Mouse (Mus musculus) olfactory bulb, adult 2 months (tissue): ENCODE measurements around the gene Epb41l1. TPM values are rescaled to one million over a fixed set of nuclear protein-coding genes. Genes with fewer than 3 reads are reported as not detected.

Experiments
- H3K27ac ChIP-seq: fragments of 200-500 bp; 2 replicates; pipeline ENCODE4 v1.5.1; 2012; ENCODE audit warnings: low read depth, low read length; ENCODE audit not compliant: insufficient read depth
- H3K4me1 ChIP-seq: fragments of 200-500 bp; 2 replicates; pipeline ENCODE4 v1.6.1; 2012; ENCODE audit warnings: low read length; ENCODE audit not compliant: control insufficient read depth, insufficient read depth
- H3K4me3 ChIP-seq: fragments of 200-500 bp; 2 replicates; pipeline ENCODE4 v1.5.1; 2012; ENCODE audit warnings: mild to moderate bottlenecking, low read depth, low read length, moderate library complexity; ENCODE audit not compliant: insufficient read depth
- CTCF ChIP-seq: fragments of 200-500 bp; IDR thresholded peaks from 2 replicates; pipeline ENCODE4 v1.5.1; 2012; ENCODE audit warnings: low read depth, mild to moderate bottlenecking, low read length, moderate library complexity; ENCODE audit not compliant: insufficient read depth
- POLR2A ChIP-seq: fragments of 200-500 bp; IDR thresholded peaks from 2 replicates; pipeline ENCODE4 v1.6.1; 2012; ENCODE audit warnings: mild to moderate bottlenecking, low read depth, low read length, moderate library complexity; ENCODE audit not compliant: insufficient read depth
- WGBS: fragments of 180-500 bp; shearing (Covaris S2); methylation state at CpG from one replicate; pipeline ENCODE4 v1.1.7; 2018; 5-methylcytosine and 5-hydroxymethylcytosine counted together
- polyA plus RNA-seq: library from polyadenylated mRNA; stranded (reverse); fragments of >200 nt; gene quantifications from 2 replicates; pipeline ENCODE4 v1.2.4, GENCODE M21; 2012; ENCODE audit warnings: low replicate concordance; ENCODE audit not compliant: missing spikeins, insufficient read depth, insufficient read length

Gene Epb41l1
- polyA plus RNA-seq, 1 experiment: 51.4 TPM

- H3K27ac ChIP-seq: no peak overlapping the region
- TF ChIP-seq POLR2A: no peak
- no peak for TF ChIP-seq CTCF
Measured at GRCm38 (mm10) chr2:156432874-156433868, 12.5 kb downstream of the Epb41l1 start.

GRCm38 (mm10) chr2:156437637-156438036, 16.9 kb downstream of the Epb41l1 start:
- 92% methylated on average over 11 of the region's 11 CpGs for WGBS

More at GRCm38 (mm10) chr2:156432874-156433868, 12.5 kb downstream of the Epb41l1 start:
- Histone ChIP-seq H3K4me1 (peaks cover 18% of the 10 kb centered on the region), H3K4me3 (no peak overlapping the region)
- 48% methylated on average over 9 of the region's 9 CpGs for WGBS

GRCm38 (mm10) chr2:156439666-156440462, 19.2 kb downstream of the Epb41l1 start:
- WGBS: 55% methylated on average over 11 of the region's 11 CpGs
- H3K4me1 ChIP-seq: 0 out of 2 replicates have a peak, but pooled peaks cover 5% of the 10 kb centered on the region
- no peak overlapping the region for H3K27ac ChIP-seq
- TF ChIP-seq CTCF (no peak), POLR2A (no peak)
- no peak overlapping the region for H3K4me3 ChIP-seq

More at GRCm38 (mm10) chr2:156437637-156438036, 16.9 kb downstream of the Epb41l1 start:
- Histone ChIP-seq H3K4me1 (peaks cover 15% of the 10 kb centered on the region), H3K27ac (no peak overlapping the region), H3K4me3 (no peak overlapping the region)
- TF ChIP-seq CTCF (no peak), POLR2A (no peak)

- no peak overlapping the region for H3K4me3 ChIP-seq
- TF ChIP-seq POLR2A (no peak), CTCF (no peak)
- H3K4me1 ChIP-seq: 0 out of 2 replicates have a peak, but pooled peaks cover 5% of the 10 kb centered on the region
- WGBS: 85% methylated on average over 6 of the region's 6 CpGs
- H3K27ac ChIP-seq: no peak overlapping the region
Measured at GRCm38 (mm10) chr2:156441909-156442308, 21.2 kb downstream of the Epb41l1 start.

GRCm38 (mm10) chr2:156443323-156443722, 22.6 kb downstream of the Epb41l1 start:
- 86% methylated on average over 1 of the region's 1 CpGs for WGBS
- H3K4me1 ChIP-seq: 0 out of 2 replicates have a peak, but pooled peaks cover 5% of the 10 kb centered on the region
- no peak overlapping the region for H3K27ac ChIP-seq
- no peak overlapping the region for H3K4me3 ChIP-seq
- TF ChIP-seq POLR2A (no peak), CTCF (no peak)

GRCm38 (mm10) chr2:156446489-156447035, 25.9 kb downstream of the Epb41l1 start:
- Histone ChIP-seq H3K4me1 (0 out of 2 replicates have a peak, but pooled peaks cover 5% of the 10 kb centered on the region), H3K4me3 (no peak overlapping the region), H3K27ac (no peak overlapping the region)
- WGBS: 83% methylated on average over 9 of the region's 9 CpGs
- TF ChIP-seq CTCF: no peak
- TF ChIP-seq POLR2A: no peak

- no peak for TF ChIP-seq POLR2A
- TF ChIP-seq CTCF: no peak
- Histone ChIP-seq H3K4me3 (no peak overlapping the region), H3K4me1 (peaks cover 8% of the 10 kb centered on the region), H3K27ac (no peak overlapping the region)
- WGBS: 57% methylated on average over 10 of the region's 10 CpGs
Measured at GRCm38 (mm10) chr2:156447413-156448295, 26.9 kb downstream of the Epb41l1 start.
